Mouse (Mus musculus) megakaryocyte, embryonic 14.5 days (primary cell): Measurements from ENCODE around the gene Sdccag8.

Source experiments
- FLI1 ChIP-seq: IDR thresholded peaks from 2 replicates; pipeline ENCODE4 v1.6.1; 2012; ENCODE audit warnings: low read length, inconsistent platforms, mixed read lengths
- GATA1 ChIP-seq: IDR thresholded peaks from 3 replicates; pipeline ENCODE4 v1.6.1; 2012; ENCODE audit warnings: mixed read lengths, low read length, inconsistent platforms, borderline replicate concordance

DNA sequence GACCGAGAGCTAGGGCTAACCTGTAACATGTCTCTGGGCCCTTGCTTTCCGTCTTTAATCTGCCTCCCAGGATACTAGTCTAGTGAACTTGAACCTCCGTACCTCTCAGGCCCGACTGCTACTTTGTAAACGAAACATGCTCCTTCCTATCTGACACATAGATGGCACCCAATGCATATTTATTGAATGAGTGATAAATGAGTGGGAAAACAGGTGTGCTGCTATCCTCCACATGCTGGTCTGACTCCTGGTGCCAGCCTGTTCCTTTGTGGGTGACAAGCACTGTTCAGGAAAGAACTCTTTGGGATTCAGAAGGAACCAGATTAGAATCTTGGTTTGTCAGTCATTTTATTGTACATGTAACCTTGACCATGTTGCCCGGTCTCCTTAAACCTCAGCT lies 134.9 kb downstream of the Sdccag8 start:
- no peak for TF ChIP-seq GATA1
- TF ChIP-seq FLI1: no peak
